Mouse (Mus musculus) CH12.LX (cell line): ENCODE results near the gene Spats2. TPM values are rescaled to one million over a fixed set of nuclear protein-coding genes. Genes with fewer than 3 reads are reported as not detected.

ENCODE experiments used
- DNase-seq: peaks from one replicate; pipeline ENCODE4 v3.0.0-alpha.2; 2013; ENCODE audit errors: extremely low read depth
- H3K27ac ChIP-seq: 2 replicates; pipeline ENCODE4 v1.5.1; 2012; ENCODE audit warnings: low read depth, mild to moderate bottlenecking, control low read depth, moderate library complexity; ENCODE audit not compliant: insufficient read depth
- H3K27me3 ChIP-seq: replicated peaks from 2 replicates; pipeline ENCODE3; 2012; ENCODE audit warnings: inconsistent platforms
- H3K36me3 ChIP-seq, 2 experiments: replicated peaks in 1 of 2; 2 replicates each; pipeline versions ENCODE3 to v1.6.1; 2012; ENCODE audit warnings: inconsistent platforms in 1 of 2, low read length in 1 of 2, mild to moderate bottlenecking in 1 of 2, mixed read lengths in 1 of 2, moderate library complexity in 1 of 2; ENCODE audit not compliant: control insufficient read depth in 1 of 2, insufficient read depth in 1 of 2
- H3K4me1 ChIP-seq, 2 experiments: 2 replicates each; pipeline ENCODE4 v1.6.1; 2012; ENCODE audit warnings: inconsistent platforms in 1 of 2, moderate library complexity in 1 of 2; ENCODE audit not compliant: insufficient read depth in 2 of 2, control insufficient read depth in 1 of 2
- H3K4me2 ChIP-seq: 2 replicates; pipeline ENCODE4 v1.6.1; 2012; ENCODE audit warnings: low read depth, mild to moderate bottlenecking, control low read depth; ENCODE audit not compliant: poor library complexity, insufficient read depth, severe bottlenecking
- H3K4me3 ChIP-seq, 3 experiments: fragments of 150-350 bp in 1 of 3; sonication (generic) in 1 of 3; replicated peaks in 1 of 3; 2 replicates each; pipeline versions ENCODE3 to v1.5.1; 2011 to 2012; ENCODE audit warnings: low read depth in 2 of 3, low read length in 2 of 3, mild to moderate bottlenecking in 2 of 3, moderate library complexity in 2 of 3, control low read depth in 1 of 3, improper control_type of control experiment in 1 of 3, inconsistent platforms in 1 of 3, mixed read lengths in 1 of 3; ENCODE audit not compliant: poor library complexity in 1 of 3
- H3K79me2 ChIP-seq: replicated peaks from 2 replicates; pipeline ENCODE4 v1.6.1; 2012; ENCODE audit warnings: mild to moderate bottlenecking, moderate library complexity; ENCODE audit not compliant: control insufficient read depth, poor library complexity, insufficient read depth, severe bottlenecking; ENCODE audit errors: extremely low read depth
- H3K9ac ChIP-seq: 2 replicates; pipeline ENCODE4 v1.6.1; 2012; ENCODE audit warnings: low read depth, mild to moderate bottlenecking, control low read depth, moderate library complexity; ENCODE audit not compliant: insufficient read depth
- H3K9me3 ChIP-seq: replicated peaks from 2 replicates; pipeline ENCODE3; 2012; ENCODE audit warnings: low read length, inconsistent platforms, mixed read lengths
- BHLHE40 ChIP-seq: IDR thresholded peaks from 2 replicates; pipeline ENCODE4 v1.6.1; 2011; ENCODE audit warnings: mild to moderate bottlenecking, low read depth, low read length, improper control_type of control experiment
- CHD1 ChIP-seq: IDR thresholded peaks from 2 replicates; pipeline ENCODE4 v1.6.1; 2012; ENCODE audit warnings: low read depth, low read length, improper control_type of control experiment, inconsistent platforms
- CHD2 ChIP-seq: IDR thresholded peaks from 2 replicates; pipeline ENCODE4 v1.6.1; 2011; ENCODE audit warnings: low read length, improper control_type of control experiment
- CTCF ChIP-seq, 2 experiments: IDR thresholded peaks in 1 of 2; conservative IDR thresholded peaks in 1 of 2; 2 replicates each; pipeline ENCODE4 v1.5.1; 2011 to 2012; ENCODE audit warnings: low read depth in 2 of 2, low read length in 2 of 2, improper control_type of control experiment in 1 of 2, inconsistent platforms in 1 of 2, mild to moderate bottlenecking in 1 of 2, moderate library complexity in 1 of 2
- ELF1 ChIP-seq: IDR thresholded peaks from 2 replicates; pipeline ENCODE4 v1.6.1; 2014; ENCODE audit warnings: low read depth, mild to moderate bottlenecking, inconsistent platforms, low read length, improper control_type of control experiment
- EP300 ChIP-seq: IDR thresholded peaks from 2 replicates; pipeline ENCODE4 v1.6.1; 2011; ENCODE audit warnings: low read length, improper control_type of control experiment
- ETS1 ChIP-seq: conservative IDR thresholded peaks from 2 replicates; pipeline ENCODE4 v1.6.1; 2012; ENCODE audit warnings: low read depth, mild to moderate bottlenecking, inconsistent platforms, low read length, improper control_type of control experiment, moderate library complexity
- GABPA ChIP-seq: IDR thresholded peaks from 2 replicates; pipeline ENCODE4 v1.6.1; 2012; ENCODE audit warnings: low read depth, low read length, improper control_type of control experiment, inconsistent platforms; ENCODE audit not compliant: insufficient replicate concordance
- HCFC1 ChIP-seq: IDR thresholded peaks from 2 replicates; pipeline ENCODE4 v1.6.1; 2012; ENCODE audit warnings: low read depth, mild to moderate bottlenecking, inconsistent platforms, low read length, improper control_type of control experiment
- JUN ChIP-seq: IDR thresholded peaks from 2 replicates; pipeline ENCODE4 v1.6.1; 2011; ENCODE audit warnings: low read depth, mild to moderate bottlenecking, low read length, improper control_type of control experiment, moderate library complexity; ENCODE audit not compliant: insufficient read depth
- JUND ChIP-seq: conservative IDR thresholded peaks from 2 replicates; pipeline ENCODE4 v1.6.1; 2011; ENCODE audit warnings: low read depth, low read length, improper control_type of control experiment
- KAT2A ChIP-seq: IDR thresholded peaks from 2 replicates; pipeline ENCODE4 v1.6.1; 2012; ENCODE audit warnings: low read length, improper control_type of control experiment, inconsistent platforms; ENCODE audit not compliant: insufficient replicate concordance
- MAFK ChIP-seq: IDR thresholded peaks from 2 replicates; pipeline ENCODE4 v1.6.1; 2011; ENCODE audit warnings: low read length, improper control_type of control experiment; ENCODE audit not compliant: insufficient replicate concordance
- MAX ChIP-seq: IDR thresholded peaks from 2 replicates; pipeline ENCODE4 v1.6.1; 2011; ENCODE audit warnings: low read length, improper control_type of control experiment
- MXI1 ChIP-seq: IDR thresholded peaks from 2 replicates; pipeline ENCODE4 v1.6.1; 2011; ENCODE audit warnings: mild to moderate bottlenecking, low read depth, low read length, improper control_type of control experiment
- MYC ChIP-seq: IDR thresholded peaks from 2 replicates; pipeline ENCODE4 v1.6.1; 2011; ENCODE audit warnings: low read depth, mild to moderate bottlenecking, improper control_type of control experiment, low read length
- NELFE ChIP-seq: IDR thresholded peaks from 2 replicates; pipeline ENCODE4 v1.6.1; 2011; ENCODE audit warnings: low read depth, low read length, improper control_type of control experiment
- POLR2A ChIP-seq: IDR thresholded peaks from 2 replicates; pipeline ENCODE4 v1.6.1; 2011; ENCODE audit warnings: low read depth, mild to moderate bottlenecking, improper control_type of control experiment, low read length
- POLR2AphosphoS2 ChIP-seq: IDR thresholded peaks from 2 replicates; pipeline ENCODE4 v1.6.1; 2011; ENCODE audit warnings: low read depth, low read length, improper control_type of control experiment
- RAD21 ChIP-seq: IDR thresholded peaks from 2 replicates; pipeline ENCODE4 v1.6.1; 2011; ENCODE audit warnings: low read depth, mild to moderate bottlenecking, low read length, improper control_type of control experiment, moderate library complexity
- SMC3 ChIP-seq: IDR thresholded peaks from 2 replicates; pipeline ENCODE4 v1.6.1; 2011; ENCODE audit warnings: low read depth, low read length, improper control_type of control experiment
- UBTF ChIP-seq: IDR thresholded peaks from 2 replicates; pipeline ENCODE4 v1.6.1; 2012; ENCODE audit warnings: low read depth, mild to moderate bottlenecking, inconsistent platforms, low read length, improper control_type of control experiment, moderate library complexity
- USF1 ChIP-seq: IDR thresholded peaks from 2 replicates; pipeline ENCODE4 v1.6.1; 2014; ENCODE audit warnings: low read depth, mild to moderate bottlenecking, inconsistent platforms, low read length, improper control_type of control experiment
- USF2 ChIP-seq: conservative IDR thresholded peaks from 2 replicates; pipeline ENCODE4 v1.6.1; 2011; ENCODE audit warnings: low read depth, low read length, improper control_type of control experiment
- ZC3H11A ChIP-seq: IDR thresholded peaks from 2 replicates; pipeline ENCODE4 v1.6.1; 2012; ENCODE audit warnings: low read depth, mild to moderate bottlenecking, inconsistent platforms, low read length, improper control_type of control experiment
- ZKSCAN1 ChIP-seq: IDR thresholded peaks from 2 replicates; pipeline ENCODE4 v1.6.1; 2012; ENCODE audit warnings: low read depth, inconsistent platforms, low read length, improper control_type of control experiment, borderline replicate concordance
- ZMIZ1 ChIP-seq: IDR thresholded peaks from 2 replicates; pipeline ENCODE4 v1.6.1; 2012; ENCODE audit warnings: low read depth, mild to moderate bottlenecking, inconsistent platforms, low read length, improper control_type of control experiment
- dilution Hi-C: fragments of 300-500 bp; cut with MboI; formaldehyde crosslinking; loops from 2 replicates; pipeline ENCODE4 v1.14.3; 2020; ENCODE audit warnings: low sequenced_read_pairs; ENCODE audit not compliant: extremely low pct_unique_long_range_greater_than_20kb, extremely low pct_ligation_motif_present
- in situ Hi-C: fragments of 300-500 bp; cut with MboI; formaldehyde crosslinking; loops from 3 replicates; pipeline ENCODE4 v1.14.3; 2019; ENCODE audit warnings: low sequenced_read_pairs, low pct_ligation_motif_present, low pct_unique_long_range_greater_than_20kb, mixed read lengths
- polyA plus RNA-seq: library from polyadenylated mRNA; unstranded; fragments of >175 nt; gene quantifications from 2 replicates; pipeline ENCODE4 v1.2.1, GENCODE M21; 2012; ENCODE audit warnings: low read depth; ENCODE audit not compliant: insufficient read length
- total RNA-seq, 2 experiments: library from RNA; depleted of rRNA; stranded (reverse); fragments of 300-350 nt in 1 of 2; fragments of >200 nt in 1 of 2; gene quantifications; 2 replicates each; pipeline ENCODE4 v1.2.3; 2012 to 2014

Spats2 gene
- total and polyA plus RNA-seq, 3 experiments: 26.5 to 81.0 (median 68.3) TPM

GRCm38 (mm10) chr15:99085997-99086396 lies 39.7 kb upstream of the Spats2 start:
- H3K9ac ChIP-seq: no peak overlapping the region
- dilution Hi-C loops (no loop called here), in situ Hi-C loops (no loop called here)
- no peak overlapping the region for H3K4me2 ChIP-seq
- H3K27me3 ChIP-seq: no peaks in the 10 kb centered on the region
- H3K36me3 ChIP-seq: peaks cover 21 to 51% of the 10 kb centered on the region in 2 experiments
- no peak overlapping the region for H3K4me3 ChIP-seq
- peaks cover 0 to 6% of the 10 kb centered on the region in 2 experiments; a peak in 1 of 4 replicates for H3K4me1 ChIP-seq
- peaks cover 11% of the 10 kb centered on the region for H3K9me3 ChIP-seq
- no peak overlapping the region for H3K27ac ChIP-seq
- TF ChIP-seq CHD2: no peak
- TF ChIP-seq ELF1: no peak
- TF ChIP-seq POLR2AphosphoS2: no peak
- TF ChIP-seq UBTF: no peak
- TF ChIP-seq CHD1: no peak
- no peak for TF ChIP-seq NELFE
- TF ChIP-seq RAD21: no peak
- TF ChIP-seq USF2: no peak
- no peak for TF ChIP-seq HCFC1
- TF ChIP-seq ZMIZ1: no peak
- no peak for TF ChIP-seq POLR2A
- no peak for TF ChIP-seq MYC
- no peak for TF ChIP-seq GABPA
- no peak for TF ChIP-seq ZC3H11A
- no peak for TF ChIP-seq MXI1
- TF ChIP-seq CTCF (conservative IDR thresholded peaks at IDR 0.05 in 1 of 2, IDR thresholded peaks at IDR 0.05 in 1 of 2; ENCODE audit: low read depth in 2 of 2, low read length in 2 of 2): no peak
- TF ChIP-seq BHLHE40: no peak
- H3K79me2 ChIP-seq: no peaks in the 10 kb centered on the region
- no peak for DNase-seq

GRCm38 (mm10) chr15:99087253-99088075 lies 38.3 kb upstream of the Spats2 start, which contains the start of gene C1ql4:
TSS of gene C1ql4 (minus strand) at chr15:99087817.
- Histone ChIP-seq H3K79me2 (no peaks in the 10 kb centered on the region), H3K4me1 (peaks cover 3 to 13% of the 10 kb centered on the region in 2 experiments; a peak in 3 of 4 replicates), H3K36me3 (peaks cover 9 to 38% of the 10 kb centered on the region in 2 experiments), H3K27ac (no peak within 1 kb of the TSS), H3K9me3 (peaks cover 11% of the 10 kb centered on the region), H3K9ac (no peak within 1 kb of the TSS), H3K4me3 (no peak within 1 kb of the TSS), H3K27me3 (no peaks in the 10 kb centered on the region), H3K4me2 (no peak within 1 kb of the TSS)
- DNase-seq: no peak
- in situ Hi-C loops: no loop called here
- dilution Hi-C loops: no loop called here
- TF ChIP-seq SMC3: no peak
- no peak for TF ChIP-seq MAX
- no peak for TF ChIP-seq ETS1
- TF ChIP-seq ELF1: no peak
- no peak for TF ChIP-seq MXI1
- no peak for TF ChIP-seq ZKSCAN1
- TF ChIP-seq JUN: no peak
- TF ChIP-seq HCFC1: no peak
- TF ChIP-seq USF2: no peak
- no peak for TF ChIP-seq JUND
- TF ChIP-seq EP300: no peak
- no peak for TF ChIP-seq MAFK
- no peak for TF ChIP-seq POLR2A
- no peak for TF ChIP-seq KAT2A
- TF ChIP-seq USF1: no peak
